ENCODE assay signal across 18 mouse cellular contexts in the genomic region with DNA sequence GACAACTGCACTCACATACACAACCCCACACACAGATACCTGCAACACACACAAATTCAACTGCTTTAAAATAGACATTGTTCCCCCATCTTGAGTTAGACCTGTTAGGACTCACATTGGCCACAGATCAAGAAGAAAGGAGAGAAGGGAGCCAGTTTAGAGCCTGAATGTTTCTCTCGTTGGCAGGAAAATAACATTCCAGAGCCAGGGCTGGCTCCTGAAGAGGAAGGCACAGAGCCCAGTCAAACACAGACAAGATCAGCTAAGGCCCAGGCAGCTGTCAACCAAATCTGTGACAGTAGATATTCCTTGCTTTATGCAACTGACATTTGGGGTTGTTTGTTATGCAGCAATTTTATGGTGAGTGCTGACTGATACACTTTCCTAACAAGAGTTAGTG.
"Had no signal": no experiment of that assay in that cellular context is flagged by ENCODE, and none has a peak within 500 bp of the region (broad histone marks: within the 10 kb centered on the region; RNA-seq: fewer than 3 reads in every experiment).

No protein-coding gene starts in this region.

- H3K4me1 ChIP-seq: liver, embryonic 15.5 days; megakaryocyte, embryonic 14.5 days; stomach, embryonic 15.5 days had no signal

- H3K4me3 ChIP-seq: layer of hippocampus, adult 2 months; limb, embryonic 12.5 days; liver, embryonic 15.5 days; megakaryocyte, embryonic 14.5 days; midbrain, embryonic 15.5 days; neural tube, embryonic 12.5 days; stomach, embryonic 15.5 days had no signal

- H3K36me3 ChIP-seq: limb, embryonic 12.5 days; liver, embryonic 15.5 days; midbrain, embryonic 15.5 days; neural tube, embryonic 12.5 days; stomach, embryonic 15.5 days had no signal

- H3K9me3 ChIP-seq: limb, embryonic 12.5 days; liver, embryonic 15.5 days; midbrain, embryonic 15.5 days; neural tube, embryonic 12.5 days; stomach, embryonic 15.5 days had no signal

- H3K27ac ChIP-seq: kidney, postnatal 0 days; layer of hippocampus, adult 2 months; liver, embryonic 15.5 days; macrophage; neural tube, embryonic 12.5 days; stomach, embryonic 15.5 days had no signal

- DNase-seq: kidney, postnatal 4 days; lung, adult 2 months; retina, postnatal 1 day; right cerebral cortex, postnatal 14 days; thymus, adult 2 months; thymus, postnatal 25 days had no signal

- H3K27me3 ChIP-seq: limb, embryonic 12.5 days; liver, embryonic 15.5 days; midbrain, embryonic 15.5 days; neural tube, embryonic 12.5 days; stomach, embryonic 15.5 days had no signal

- ATAC-seq: lung, postnatal 0 days; midbrain, embryonic 15.5 days had no signal

- H3K4me2 ChIP-seq: limb, embryonic 12.5 days; liver, embryonic 11.5 days; liver, embryonic 15.5 days; midbrain, embryonic 11.5 days; midbrain, embryonic 15.5 days; neural tube, embryonic 12.5 days; stomach, embryonic 15.5 days had no signal

- H3K9ac ChIP-seq: limb, embryonic 12.5 days; liver, embryonic 15.5 days; midbrain, embryonic 15.5 days; neural tube, embryonic 12.5 days; stomach, embryonic 15.5 days had no signal
